Mouse (Mus musculus) liver, embryonic 11.5 days (tissue): ENCODE measurements around the gene Serpinb9. TPM values are rescaled to one million over a fixed set of nuclear protein-coding genes. Genes with fewer than 3 reads are reported as not detected.

ENCODE experiments used
- ATAC-seq: fragments of 200-750 bp; cut with Nextera tagmentation; replicated peaks from 2 replicates; pipeline ENCODE4 v1.8.0; 2017; ENCODE audit warnings: moderate number of reproducible peaks, mild to moderate bottlenecking, moderate TSS enrichment, moderate library complexity; ENCODE audit not compliant: low FRiP score
- DNase-seq: peaks from one replicate; pipeline ENCODE4 v3.0.0-alpha.2; 2017; ENCODE audit warnings: low spot score
- H3K27ac ChIP-seq: fragments of 300-500 bp; sonication (generic); 2 replicates; pipeline ENCODE4 v1.5.1; 2014; ENCODE audit warnings: mild to moderate bottlenecking, low read depth, low read length, control low read depth
- H3K27me3 ChIP-seq: fragments of 300-500 bp; sonication (generic); replicated peaks from 2 replicates; pipeline ENCODE4 v1.6.1; 2014; ENCODE audit warnings: low read length, mixed read lengths; ENCODE audit not compliant: control insufficient read depth, insufficient read depth
- H3K36me3 ChIP-seq: fragments of 300-500 bp; sonication (generic); 2 replicates; pipeline ENCODE4 v1.6.1; 2014; ENCODE audit warnings: mild to moderate bottlenecking, low read length, moderate library complexity, mixed read lengths; ENCODE audit not compliant: control insufficient read depth, insufficient read depth
- H3K4me1 ChIP-seq: fragments of 300-500 bp; sonication (generic); replicated peaks from 2 replicates; pipeline ENCODE4 v1.6.1; 2014; ENCODE audit warnings: low read length, mixed read lengths; ENCODE audit not compliant: control insufficient read depth, insufficient read depth
- H3K4me2 ChIP-seq: fragments of 300-500 bp; sonication (generic); 2 replicates; pipeline ENCODE4 v1.6.1; 2014; ENCODE audit warnings: mild to moderate bottlenecking, control low read depth, moderate library complexity
- H3K4me3 ChIP-seq: fragments of 300-500 bp; sonication (generic); 2 replicates; pipeline ENCODE4 v1.5.1; 2014; ENCODE audit warnings: low read depth, low read length, control low read depth
- H3K9ac ChIP-seq: fragments of 300-500 bp; sonication (generic); 2 replicates; pipeline ENCODE4 v1.6.1; 2014; ENCODE audit warnings: low read depth, low read length, control low read depth
- H3K9me3 ChIP-seq: fragments of 300-500 bp; sonication (generic); 2 replicates; pipeline ENCODE4 v1.6.1; 2016; ENCODE audit warnings: low read length, inconsistent platforms, mixed read lengths; ENCODE audit not compliant: control insufficient read depth
- WGBS: fragments of 180-500 bp; shearing (Covaris S2); extraction: QIAGEN DNeasy Blood & Tissue Kit; methylation state at CpG from one replicate; pipeline ENCODE4 v1.1.7; 2014; 5-methylcytosine and 5-hydroxymethylcytosine counted together
- polyA plus RNA-seq: library from polyadenylated mRNA; unstranded; fragments of >200 nt; fragmentation: Nextera tagmentation; extraction: Ambion mirVana; gene quantifications from 2 replicates; pipeline ENCODE4 v1.2.1, GENCODE M21; 2014

Serpinb9 gene
- polyA plus RNA-seq, 1 experiment from 2014 or later, result 3.2 TPM

- no peaks in the 10 kb centered on the region for H3K36me3 ChIP-seq
- H3K4me1 ChIP-seq, result peaks cover 25% of the 10 kb centered on the region
- H3K27me3 ChIP-seq, result no peaks in the 10 kb centered on the region
- H3K9me3 ChIP-seq, result no peaks in the 10 kb centered on the region
- peak overlapping the region; percentile 16; the same call in 1 of the 2 replicates for H3K4me3 ChIP-seq
- H3K9ac ChIP-seq, result peak overlapping the region; percentile 63
- DNase-seq (no peak), ATAC-seq (peak; percentile 95)
- WGBS, result 49% methylated on average over 5 of the region's 5 CpGs
- peak overlapping the region; percentile 67 for H3K4me2 ChIP-seq
- H3K27ac ChIP-seq, result peak overlapping the region; percentile 83
Observed at GRCm38 (mm10) chr13:32968353-32968984, 34.6 kb upstream of the Serpinb9 start.

- DNase-seq, result no peak
- H3K36me3 ChIP-seq, result no peaks in the 10 kb centered on the region
- peak overlapping the region; percentile 16; the same call in 1 of the 2 replicates for H3K4me3 ChIP-seq
- no peaks in the 10 kb centered on the region for H3K9me3 ChIP-seq
- peak overlapping the region; percentile 83 for H3K27ac ChIP-seq
- peak overlapping the region; percentile 67 for H3K4me2 ChIP-seq
- 61% methylated on average over 4 of the region's 4 CpGs for WGBS
- peak; percentile 62 for ATAC-seq
- peaks cover 25% of the 10 kb centered on the region for H3K4me1 ChIP-seq
- H3K27me3 ChIP-seq, result no peaks in the 10 kb centered on the region
- H3K9ac ChIP-seq, result peak overlapping the region; percentile 63
Observed at GRCm38 (mm10) chr13:32968996-32969640, 33.9 kb upstream of the Serpinb9 start.

- H3K9me3 ChIP-seq, result no peaks in the 10 kb centered on the region
- H3K4me2 ChIP-seq, result peak overlapping the region; percentile 67
- no peak for ATAC-seq
- peak overlapping the region; percentile 83 for H3K27ac ChIP-seq
- H3K27me3 ChIP-seq, result no peaks in the 10 kb centered on the region
- H3K36me3 ChIP-seq, result no peaks in the 10 kb centered on the region
- DNase-seq, result no peak
- 80% methylated on average over 1 of the region's 1 CpGs for WGBS
- H3K4me1 ChIP-seq, result peaks cover 25% of the 10 kb centered on the region
- H3K9ac ChIP-seq, result no peak overlapping the region; the same call in 1 of the 2 replicates
- no peak overlapping the region for H3K4me3 ChIP-seq
Observed at GRCm38 (mm10) chr13:32969641-32970040, 33.4 kb upstream of the Serpinb9 start.

- Histone ChIP-seq H3K9me3 (no peaks in the 10 kb centered on the region), H3K4me2 (no peak overlapping the region), H3K27me3 (no peaks in the 10 kb centered on the region), H3K9ac (no peak overlapping the region), H3K36me3 (no peaks in the 10 kb centered on the region), H3K27ac (no peak overlapping the region), H3K4me1 (peaks cover 29% of the 10 kb centered on the region), H3K4me3 (no peak overlapping the region)
- ATAC-seq, result no peak
- no peak for DNase-seq
- 85% methylated on average over 3 of the region's 3 CpGs for WGBS
Observed at GRCm38 (mm10) chr13:32970776-32971175, 32.3 kb upstream of the Serpinb9 start.

GRCm38 (mm10) chr13:32974268-32974667, 28.8 kb upstream of the Serpinb9 start:
- no peak overlapping the region for H3K4me3 ChIP-seq
- H3K36me3 ChIP-seq, result no peaks in the 10 kb centered on the region
- ATAC-seq (no peak), DNase-seq (no peak)
- no peaks in the 10 kb centered on the region for H3K27me3 ChIP-seq
- H3K27ac ChIP-seq, result no peak overlapping the region
- H3K9me3 ChIP-seq, result no peaks in the 10 kb centered on the region
- WGBS, result 89% methylated on average over 2 of the region's 2 CpGs
- H3K4me2 ChIP-seq, result no peak overlapping the region
- H3K4me1 ChIP-seq, result peaks cover 13% of the 10 kb centered on the region
- no peak overlapping the region for H3K9ac ChIP-seq

- no peak overlapping the region for H3K27ac ChIP-seq
- H3K9ac ChIP-seq, result no peak overlapping the region
- H3K4me1 ChIP-seq, result peaks cover 7% of the 10 kb centered on the region
- no peak overlapping the region for H3K4me2 ChIP-seq
- no peak for DNase-seq
- no peak overlapping the region for H3K4me3 ChIP-seq
- 58% methylated on average over 3 of the region's 3 CpGs for WGBS
- no peaks in the 10 kb centered on the region for H3K27me3 ChIP-seq
- no peaks in the 10 kb centered on the region for H3K9me3 ChIP-seq
- no peaks in the 10 kb centered on the region for H3K36me3 ChIP-seq
- ATAC-seq, result no peak
Observed at GRCm38 (mm10) chr13:32974889-32975460, 28.1 kb upstream of the Serpinb9 start.

- H3K27ac ChIP-seq, result no peak overlapping the region
- 65% methylated on average over 2 of the region's 2 CpGs for WGBS
- peaks cover 6% of the 10 kb centered on the region; the same call in 1 of the 2 replicates for H3K4me1 ChIP-seq
- ATAC-seq (no peak), DNase-seq (no peak)
- no peaks in the 10 kb centered on the region for H3K36me3 ChIP-seq
- no peak overlapping the region for H3K4me2 ChIP-seq
- no peaks in the 10 kb centered on the region for H3K27me3 ChIP-seq
- H3K9me3 ChIP-seq, result no peaks in the 10 kb centered on the region
- H3K4me3 ChIP-seq, result no peak overlapping the region
- no peak overlapping the region for H3K9ac ChIP-seq
Observed at GRCm38 (mm10) chr13:32975710-32976109, 27.3 kb upstream of the Serpinb9 start.

- 69% methylated on average over 4 of the region's 4 CpGs for WGBS
- no peak overlapping the region for H3K9ac ChIP-seq
- ATAC-seq (no peak), DNase-seq (no peak)
- no peaks in the 10 kb centered on the region for H3K9me3 ChIP-seq
- no peak overlapping the region for H3K4me2 ChIP-seq
- no peaks in the 10 kb centered on the region for H3K4me1 ChIP-seq
- no peak overlapping the region for H3K27ac ChIP-seq
- H3K4me3 ChIP-seq, result no peak overlapping the region
- H3K36me3 ChIP-seq, result no peaks in the 10 kb centered on the region
- H3K27me3 ChIP-seq, result no peaks in the 10 kb centered on the region
Observed at GRCm38 (mm10) chr13:32982556-32983042, 20.5 kb upstream of the Serpinb9 start.
